Mouse (Mus musculus) brain, embryonic 14.5 days (tissue): ENCODE results near the gene Myrfl. TPM values are rescaled to one million over a fixed set of nuclear protein-coding genes. Genes with fewer than 3 reads are reported as not detected.

Experiments
- DNase-seq: peaks from one replicate; pipeline ENCODE4 v3.0.0-alpha.2; 2011; ENCODE audit warnings: low read depth
- CTCF ChIP-seq: fragments of 200-500 bp; IDR thresholded peaks from 2 replicates; pipeline ENCODE4 v1.5.1; 2012; ENCODE audit warnings: inconsistent platforms, mild to moderate bottlenecking, moderate library complexity, borderline replicate concordance; ENCODE audit not compliant: insufficient read depth, insufficient read length; ENCODE audit errors: extremely low read depth
- POLR2A ChIP-seq: fragments of 200-500 bp; IDR thresholded peaks from 2 replicates; pipeline ENCODE4 v1.6.1; 2012; ENCODE audit warnings: mild to moderate bottlenecking, inconsistent platforms, borderline replicate concordance; ENCODE audit not compliant: poor library complexity, insufficient read depth, insufficient read length, severe bottlenecking; ENCODE audit errors: extremely low read depth
- polyA plus RNA-seq: library from polyadenylated mRNA; depleted of rRNA; stranded (reverse); fragments of >200 nt; gene quantifications from 2 replicates; pipeline ENCODE4 v1.2.3, GENCODE M21; 2012

Gene Myrfl
- polyA plus RNA-seq, 1 experiment, result 0.10 TPM

- peak; percentile 87 for DNase-seq
- TF ChIP-seq POLR2A (no peak), CTCF (peak; percentile 98)
These were observed 47.8 kb downstream of the Myrfl start for GRCm38 (mm10) chr10:116848749-116849473.

GRCm38 (mm10) chr10:116841551-116841950 lies 55.2 kb downstream of the Myrfl start:
- no peak for DNase-seq
- no peak for TF ChIP-seq POLR2A
- no peak for TF ChIP-seq CTCF

DNA sequence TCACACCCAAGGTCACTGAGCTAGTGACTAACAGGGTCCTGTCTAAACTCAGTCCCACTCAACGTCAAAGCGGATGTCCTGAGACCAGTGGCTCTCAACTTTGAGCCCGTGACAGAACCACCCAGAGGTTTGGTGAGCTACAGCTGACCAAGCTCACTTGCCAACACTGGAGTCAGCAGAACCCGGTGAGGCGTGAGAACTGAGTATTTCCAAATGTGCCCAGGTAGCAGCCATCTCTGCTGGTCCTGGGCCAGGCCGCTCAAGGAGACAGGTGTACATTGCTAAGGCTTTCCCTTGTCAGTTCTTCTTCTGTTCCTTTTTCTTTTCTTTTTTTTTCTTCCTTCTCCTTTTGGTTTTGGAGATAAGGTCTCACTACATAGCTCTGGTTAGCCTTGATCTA lies 66.0 kb downstream of the Myrfl start:
- no peak for DNase-seq
- TF ChIP-seq POLR2A, result no peak
- no peak for TF ChIP-seq CTCF

GRCm38 (mm10) chr10:116828099-116828498 lies 68.6 kb downstream of the Myrfl start:
- no peak for TF ChIP-seq POLR2A
- no peak for TF ChIP-seq CTCF
- DNase-seq, result peak; percentile 14

- no peak for DNase-seq
- TF ChIP-seq CTCF, result no peak
- no peak for TF ChIP-seq POLR2A
These were observed 69.4 kb downstream of the Myrfl start for GRCm38 (mm10) chr10:116827306-116827705.

GRCm38 (mm10) chr10:116815311-116816060 lies 81.2 kb downstream of the Myrfl start:
- TF ChIP-seq CTCF, result no peak
- TF ChIP-seq POLR2A, result no peak
- peak; percentile 63 for DNase-seq

GRCm38 (mm10) chr10:116813150-116813549 lies 83.6 kb downstream of the Myrfl start:
- TF ChIP-seq CTCF, result no peak
- TF ChIP-seq POLR2A, result no peak
- no peak for DNase-seq

- DNase-seq, result peak; percentile 32
- no peak for TF ChIP-seq POLR2A
- no peak for TF ChIP-seq CTCF
These were observed 86.0 kb downstream of the Myrfl start for GRCm38 (mm10) chr10:116810738-116811137.

DNA sequence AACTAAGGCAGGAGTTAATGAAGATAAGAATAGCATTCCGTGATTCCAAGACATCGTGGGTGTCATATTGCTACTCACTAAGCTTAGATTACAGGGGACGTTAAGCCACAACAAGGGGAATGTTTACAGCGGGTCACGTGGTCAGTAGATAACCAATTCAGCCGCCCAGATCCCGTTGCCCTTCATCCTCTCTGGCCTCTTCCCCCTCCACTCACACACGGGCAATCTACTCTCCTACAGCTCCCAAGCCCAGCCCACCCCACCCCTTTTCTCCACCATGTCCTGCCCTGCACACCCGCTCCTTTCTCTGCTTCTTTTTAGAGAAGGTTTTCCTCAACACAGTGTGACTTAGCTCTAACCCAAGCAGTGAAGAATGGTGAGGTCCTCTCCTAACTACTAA lies 87.3 kb downstream of the Myrfl start:
- TF ChIP-seq CTCF (no peak), POLR2A (no peak)
- no peak for DNase-seq

- TF ChIP-seq POLR2A, result no peak
- no peak for TF ChIP-seq CTCF
- no peak for DNase-seq
These were observed 88.0 kb downstream of the Myrfl start for GRCm38 (mm10) chr10:116808556-116809353.

DNA sequence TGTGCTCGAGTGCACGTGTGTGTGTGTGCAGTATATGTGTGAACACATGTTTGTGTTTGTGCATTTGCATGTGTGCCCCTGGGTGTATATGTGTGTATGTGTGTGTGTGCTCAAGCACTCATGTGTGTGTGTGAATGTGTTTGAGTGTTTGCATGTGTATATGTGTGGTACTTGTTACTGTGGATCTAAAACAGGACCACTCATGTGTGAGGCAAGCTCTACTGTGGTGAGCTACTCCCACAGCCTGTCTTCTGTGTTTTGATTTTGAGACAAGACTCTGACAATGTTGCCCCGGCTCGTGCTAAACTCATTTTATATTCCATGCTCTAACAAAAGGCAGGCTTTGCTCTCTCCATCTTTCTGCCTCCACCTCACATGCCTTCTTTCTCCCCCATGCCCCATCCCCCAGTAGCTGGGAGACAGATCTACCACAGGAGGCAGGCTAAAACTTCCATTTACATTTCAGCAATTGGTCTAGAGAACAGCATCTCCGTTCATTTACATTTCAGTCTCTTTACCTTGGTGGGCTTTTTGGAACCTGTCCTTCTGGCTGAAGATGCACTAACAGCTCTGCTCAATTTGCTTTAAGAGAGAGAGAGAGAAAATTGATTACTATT lies 94.4 kb downstream of the Myrfl start:
- DNase-seq, result peak; percentile 55
- no peak for TF ChIP-seq POLR2A
- TF ChIP-seq CTCF, result no peak

DNA sequence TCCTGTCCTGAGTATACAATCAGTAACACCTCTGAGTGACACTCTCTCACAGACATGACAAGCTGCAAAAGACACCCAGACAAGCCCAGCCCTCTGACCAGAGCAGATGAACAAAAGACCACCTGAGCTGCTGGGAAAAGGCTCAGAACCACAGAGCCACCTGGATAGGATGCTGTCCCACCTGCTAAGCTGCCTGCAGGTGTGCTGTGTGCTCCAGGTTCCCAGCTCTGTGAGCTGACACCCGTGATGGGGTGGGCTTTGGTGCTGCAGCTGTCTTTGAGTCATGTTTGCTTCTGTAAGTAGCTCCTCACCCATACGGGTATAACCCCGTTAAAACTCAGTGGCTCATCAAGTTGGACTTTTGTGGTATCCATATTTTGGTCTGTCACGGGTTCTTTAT lies 95.4 kb downstream of the Myrfl start:
- TF ChIP-seq CTCF (no peak), POLR2A (no peak)
- DNase-seq, result no peak
